Mouse (Mus musculus) Muller cell, postnatal 12 days (primary cell): ENCODE measurements around the gene 1700024P04Rik.
A peak's percentile ranks its signal among the peaks of the same experiment; 100 is the strongest.

ENCODE experiments used
- DNase-seq: peaks from one replicate; pipeline ENCODE4 v3.0.0-alpha.2; 2015; ENCODE audit errors: inconsistent ontology term

The 1700024P04Rik gene

GRCm38 (mm10) chr13:98966583-98966982, 17.8 kb downstream of the 1700024P04Rik start:
- peak; percentile 24 for DNase-seq

- DNase-seq: no peak
Observed at GRCm38 (mm10) chr13:98963612-98964011, 20.8 kb downstream of the 1700024P04Rik start.

- DNase-seq: no peak
Observed at GRCm38 (mm10) chr13:98958177-98958576, 26.2 kb downstream of the 1700024P04Rik start.

GRCm38 (mm10) chr13:98956209-98956608, 28.2 kb downstream of the 1700024P04Rik start:
- DNase-seq: no peak

- DNase-seq: no peak
Observed at GRCm38 (mm10) chr13:98955676-98956075, 28.7 kb downstream of the 1700024P04Rik start.

- DNase-seq: peak; percentile 68
Observed at GRCm38 (mm10) chr13:98955226-98955625, 29.1 kb downstream of the 1700024P04Rik start.

- DNase-seq: peak; percentile 80
Observed at GRCm38 (mm10) chr13:98953830-98954229, 30.5 kb downstream of the 1700024P04Rik start.

- DNase-seq: no peak
Observed at GRCm38 (mm10) chr13:98951951-98952350, 32.4 kb downstream of the 1700024P04Rik start.

- no peak for DNase-seq
Observed at GRCm38 (mm10) chr13:98948146-98948545, 36.2 kb downstream of the 1700024P04Rik start.

GRCm38 (mm10) chr13:98946434-98946833, 37.9 kb downstream of the 1700024P04Rik start:
- DNase-seq: no peak

GRCm38 (mm10) chr13:98945908-98946307, 38.5 kb downstream of the 1700024P04Rik start:
- DNase-seq: peak; percentile 7

GRCm38 (mm10) chr13:98945381-98945780, 39.0 kb downstream of the 1700024P04Rik start:
- no peak for DNase-seq

- DNase-seq: no peak
Observed at GRCm38 (mm10) chr13:98944620-98945081, 39.7 kb downstream of the 1700024P04Rik start.

GRCm38 (mm10) chr13:98942360-98942759, 42.0 kb downstream of the 1700024P04Rik start:
- no peak for DNase-seq

GRCm38 (mm10) chr13:98941829-98942343, 42.5 kb downstream of the 1700024P04Rik start:
- DNase-seq: no peak

GRCm38 (mm10) chr13:98937108-98937507, 47.3 kb downstream of the 1700024P04Rik start:
- no peak for DNase-seq
